Mouse (Mus musculus): ENCODE measurements around the gene Sec24d. TPM values are rescaled to one million over a fixed set of nuclear protein-coding genes. Genes with fewer than 3 reads are reported as not detected.

The Sec24d gene
- polyA plus RNA-seq, 1 experiment from 2014 or later, result 51.4 TPM

- no peak overlapping the region for H3K9ac ChIP-seq (ENCODE audit: low read depth, low read length)
- no peak for ATAC-seq (replicated peaks; ENCODE audit: low FRiP score, low read depth)
- 0 out of 2 replicates have a peak, but pooled peaks cover under 1% of the 10 kb centered on the region for H3K4me1 ChIP-seq (replicated peaks; ENCODE audit: insufficient read depth, low read length)
These were observed 70.6 kb downstream of the Sec24d start for GRCm38 (mm10) chr3:123337853-123338252.

GRCm38 (mm10) chr3:123338666-123339195, 71.5 kb downstream of the Sec24d start:
- H3K9me3 ChIP-seq (replicated peaks; ENCODE audit: low read length), result no peaks in the 10 kb centered on the region
- no peak overlapping the region for H3K9ac ChIP-seq (ENCODE audit: low read depth, low read length)
- 46% methylated on average over 12 of the region's 12 CpGs for WGBS

More at GRCm38 (mm10) chr3:123337853-123338252, 70.6 kb downstream of the Sec24d start:
- Histone ChIP-seq H3K4me3 (replicated peaks; ENCODE audit: low read depth, low read length) (no peak overlapping the region), H3K27me3 (ENCODE audit: insufficient read depth, low read length) (no peaks in the 10 kb centered on the region), H3K27ac (no peak overlapping the region), H3K9me3 (replicated peaks; ENCODE audit: low read length) (no peaks in the 10 kb centered on the region), H3K36me3 (ENCODE audit: insufficient read depth, low read length) (0 out of 2 replicates have a peak, but pooled peaks cover 5% of the 10 kb centered on the region), H3K4me2 (ENCODE audit: low read length) (no peak overlapping the region)
- TF ChIP-seq CTCF (IDR thresholded peaks at IDR 0.05; ENCODE audit: low read depth), result no peak
- DNase-seq (ENCODE audit: low spot score), result no peak
- 66% methylated on average over 6 of the region's 6 CpGs for WGBS

GRCm38 (mm10) chr3:123341049-123341448, 73.8 kb downstream of the Sec24d start:
- Histone ChIP-seq H3K9ac (ENCODE audit: low read depth, low read length) (no peak overlapping the region), H3K9me3 (replicated peaks; ENCODE audit: low read length) (no peaks in the 10 kb centered on the region), H3K27me3 (ENCODE audit: insufficient read depth, low read length) (no peaks in the 10 kb centered on the region), H3K36me3 (ENCODE audit: insufficient read depth, low read length) (0 out of 2 replicates have a peak, but pooled peaks cover 10% of the 10 kb centered on the region), H3K4me1 (replicated peaks; ENCODE audit: insufficient read depth, low read length) (no peaks in the 10 kb centered on the region), H3K27ac (no peak overlapping the region), H3K4me3 (replicated peaks; ENCODE audit: low read depth, low read length) (no peak overlapping the region), H3K4me2 (ENCODE audit: low read length) (no peak overlapping the region)
- TF ChIP-seq CTCF (IDR thresholded peaks at IDR 0.05; ENCODE audit: low read depth), result no peak
- ATAC-seq (replicated peaks; ENCODE audit: low FRiP score, low read depth) (no peak), DNase-seq (ENCODE audit: low spot score) (no peak)
- 87% methylated on average over 2 of the region's 2 CpGs for WGBS

More at GRCm38 (mm10) chr3:123338666-123339195, 71.5 kb downstream of the Sec24d start:
- no peak for TF ChIP-seq CTCF (IDR thresholded peaks at IDR 0.05; ENCODE audit: low read depth)
- ATAC-seq (replicated peaks; ENCODE audit: low FRiP score, low read depth) (no peak), DNase-seq (ENCODE audit: low spot score) (peak; percentile 66)
- Histone ChIP-seq H3K4me3 (replicated peaks; ENCODE audit: low read depth, low read length) (no peak overlapping the region), H3K4me1 (replicated peaks; ENCODE audit: insufficient read depth, low read length) (no peaks in the 10 kb centered on the region), H3K4me2 (ENCODE audit: low read length) (no peak overlapping the region), H3K27ac (0 out of 2 replicates have a peak overlapping the region, but pooled peaks have one; percentile 19), H3K27me3 (ENCODE audit: insufficient read depth, low read length) (no peaks in the 10 kb centered on the region), H3K36me3 (ENCODE audit: insufficient read depth, low read length) (0 out of 2 replicates have a peak, but pooled peaks cover 6% of the 10 kb centered on the region)

- ATAC-seq (replicated peaks; ENCODE audit: low FRiP score, low read depth) (no peak), DNase-seq (ENCODE audit: low spot score) (no peak)
These were observed 76.4 kb downstream of the Sec24d start for GRCm38 (mm10) chr3:123343690-123344089.

GRCm38 (mm10) chr3:123348080-123348802, 81.0 kb downstream of the Sec24d start:
- ATAC-seq (replicated peaks; ENCODE audit: low FRiP score, low read depth), result no peak
- no peaks in the 10 kb centered on the region for H3K9me3 ChIP-seq (replicated peaks; ENCODE audit: low read length)
- H3K36me3 ChIP-seq (ENCODE audit: insufficient read depth, low read length), result peaks cover 21% of the 10 kb centered on the region
- H3K9ac ChIP-seq (ENCODE audit: low read depth, low read length), result no peak overlapping the region
- H3K27me3 ChIP-seq (ENCODE audit: insufficient read depth, low read length), result no peaks in the 10 kb centered on the region
- 80% methylated on average over 12 of the region's 12 CpGs for WGBS
- TF ChIP-seq CTCF (IDR thresholded peaks at IDR 0.05; ENCODE audit: low read depth), result no peak
- no peak for DNase-seq (ENCODE audit: low spot score)
- no peak overlapping the region for H3K4me3 ChIP-seq (replicated peaks; ENCODE audit: low read depth, low read length)
- no peak overlapping the region for H3K4me2 ChIP-seq (ENCODE audit: low read length)
- no peaks in the 10 kb centered on the region for H3K4me1 ChIP-seq (replicated peaks; ENCODE audit: insufficient read depth, low read length)
- no peak overlapping the region for H3K27ac ChIP-seq

More at GRCm38 (mm10) chr3:123343690-123344089, 76.4 kb downstream of the Sec24d start:
- H3K9ac ChIP-seq (ENCODE audit: low read depth, low read length), result no peak overlapping the region
- no peak overlapping the region for H3K4me3 ChIP-seq (replicated peaks; ENCODE audit: low read depth, low read length)
- no peak overlapping the region for H3K27ac ChIP-seq
- H3K4me1 ChIP-seq (replicated peaks; ENCODE audit: insufficient read depth, low read length), result no peaks in the 10 kb centered on the region
- 42% methylated on average over 6 of the region's 6 CpGs for WGBS
- no peak overlapping the region for H3K4me2 ChIP-seq (ENCODE audit: low read length)
- no peaks in the 10 kb centered on the region for H3K9me3 ChIP-seq (replicated peaks; ENCODE audit: low read length)
- no peak for TF ChIP-seq CTCF (IDR thresholded peaks at IDR 0.05; ENCODE audit: low read depth)
- 0 out of 2 replicates have a peak, but pooled peaks cover 10% of the 10 kb centered on the region for H3K36me3 ChIP-seq (ENCODE audit: insufficient read depth, low read length)
- H3K27me3 ChIP-seq (ENCODE audit: insufficient read depth, low read length), result no peaks in the 10 kb centered on the region

GRCm38 (mm10) chr3:123350602-123351001, 83.3 kb downstream of the Sec24d start:
- H3K9me3 ChIP-seq (replicated peaks; ENCODE audit: low read length), result no peaks in the 10 kb centered on the region
- H3K27me3 ChIP-seq (ENCODE audit: insufficient read depth, low read length), result no peaks in the 10 kb centered on the region
- no peak overlapping the region for H3K9ac ChIP-seq (ENCODE audit: low read depth, low read length)
- 82% methylated on average over 8 of the region's 8 CpGs for WGBS
- DNase-seq (ENCODE audit: low spot score) (no peak), ATAC-seq (replicated peaks; ENCODE audit: low FRiP score, low read depth) (no peak)
- no peak for TF ChIP-seq CTCF (IDR thresholded peaks at IDR 0.05; ENCODE audit: low read depth)
- peaks cover 39% of the 10 kb centered on the region for H3K36me3 ChIP-seq (ENCODE audit: insufficient read depth, low read length)
- H3K4me1 ChIP-seq (replicated peaks; ENCODE audit: insufficient read depth, low read length), result no peaks in the 10 kb centered on the region
- H3K27ac ChIP-seq, result no peak overlapping the region
- no peak overlapping the region for H3K4me3 ChIP-seq (replicated peaks; ENCODE audit: low read depth, low read length)
- H3K4me2 ChIP-seq (ENCODE audit: low read length), result no peak overlapping the region

Data from kidney, postnatal 0 days (tissue).